Comparison of ENCODE assay signal across 9 mouse cellular contexts in the genomic region with DNA sequence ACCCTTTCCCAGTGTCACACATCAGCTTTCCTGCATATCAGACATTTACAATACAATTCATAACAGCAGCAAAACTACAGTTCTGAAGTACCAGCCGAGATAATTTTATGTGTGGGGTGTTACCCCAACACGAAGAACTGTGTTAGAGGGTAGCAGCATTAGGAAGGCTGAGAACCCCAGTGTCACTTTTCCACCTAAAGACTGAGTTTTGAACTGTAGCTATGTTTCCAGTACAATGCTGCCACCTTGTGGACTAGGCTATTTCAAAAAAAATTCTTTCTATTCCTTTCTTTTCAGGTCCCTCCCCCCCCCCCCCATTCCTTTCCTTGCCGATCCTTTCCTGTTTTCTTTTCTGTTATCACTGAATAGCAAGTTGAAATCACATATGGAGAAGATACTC. TPM values are rescaled to one million over a fixed set of nuclear protein-coding genes. Genes with fewer than 3 reads are reported as not detected.
DNase-seq lines count a peak whose midpoint lies in the region; ATAC-seq and TF ChIP-seq lines count a peak whose summit lies in the region.
"Had no signal": no experiment of that assay in that cellular context is flagged by ENCODE, and none has a peak within 500 bp of the region (broad histone marks: within the 10 kb centered on the region; RNA-seq: fewer than 3 reads in every experiment).

No protein-coding gene starts in this region.

- peak; percentile 66 for TF ChIP-seq CTCF in liver, postnatal 0 days (IDR thresholded peaks at IDR 0.05; ENCODE audit: low read depth)

- H3K9me3 ChIP-seq in forebrain, embryonic 12.5 days = no peaks in the 10 kb centered on the region
- no peaks in the 10 kb centered on the region for H3K9me3 ChIP-seq in forebrain, embryonic 15.5 days
- H3K9me3 ChIP-seq in limb, embryonic 11.5 days (ENCODE audit: control insufficient read depth, low read length) = no peaks in the 10 kb centered on the region
- no peaks in the 10 kb centered on the region for H3K9me3 ChIP-seq in limb, embryonic 10.5 days (replicated peaks)
- no peaks in the 10 kb centered on the region for H3K9me3 ChIP-seq in liver, postnatal 0 days (ENCODE audit: low read length)
- H3K9me3 ChIP-seq: heart, embryonic 15.5 days had no signal

- peak; percentile 37 for DNase-seq in limb, embryonic 11.5 days (ENCODE audit: low spot score)
- no peak for DNase-seq in limb, embryonic 10.5 days (ENCODE audit: low spot score)
- peak; percentile 52 for DNase-seq in Muller cell, postnatal 12 days (ENCODE audit: inconsistent ontology term)
- DNase-seq in embryo, embryonic 9.5 days (ENCODE audit: extremely low spot score) = peak; percentile 27
- peak; percentile 31 for DNase-seq in liver, postnatal 0 days

- 0 out of 2 replicates have a peak, but pooled peaks have one; percentile 55 for ATAC-seq in forebrain, embryonic 12.5 days (ENCODE audit: low FRiP score)
- no peak for ATAC-seq in forebrain, embryonic 15.5 days (replicated peaks)
- ATAC-seq in limb, embryonic 11.5 days (ENCODE audit: insufficient number of reproducible peaks, low FRiP score, low TSS enrichment, low read depth) = no peak; the same call in 1 of the 2 replicates
- 0 out of 2 replicates have a peak, but pooled peaks have one; percentile 19 for ATAC-seq in liver, postnatal 0 days
- no peak for ATAC-seq in inflammation-experienced regulatory T-cells, adult 6 months

- no peak overlapping the region for H3K9ac ChIP-seq in forebrain, embryonic 12.5 days
- H3K9ac ChIP-seq in forebrain, embryonic 15.5 days (replicated peaks) = no peak overlapping the region
- no peak overlapping the region for H3K9ac ChIP-seq in limb, embryonic 11.5 days (ENCODE audit: low read length)
- H3K9ac ChIP-seq in liver, postnatal 0 days (replicated peaks) = no peak overlapping the region
- H3K9ac ChIP-seq: heart, embryonic 15.5 days had no signal

- H3K4me2 ChIP-seq in forebrain, embryonic 12.5 days = no peak overlapping the region
- no peak overlapping the region for H3K4me2 ChIP-seq in forebrain, embryonic 15.5 days (replicated peaks)
- H3K4me2 ChIP-seq in limb, embryonic 11.5 days (ENCODE audit: low read depth, severe bottlenecking) = no peak overlapping the region
- no peak overlapping the region for H3K4me2 ChIP-seq in liver, postnatal 0 days (ENCODE audit: low read depth, low read length)
- H3K4me2 ChIP-seq: heart, embryonic 15.5 days had no signal

- peaks cover 2% of the 10 kb centered on the region; the same call in 1 of the 2 replicates for H3K27me3 ChIP-seq in forebrain, embryonic 12.5 days
- H3K27me3 ChIP-seq in forebrain, embryonic 15.5 days = no peaks in the 10 kb centered on the region
- no peaks in the 10 kb centered on the region for H3K27me3 ChIP-seq in limb, embryonic 11.5 days (ENCODE audit: control insufficient read depth, insufficient read depth, low read length)
- H3K27me3 ChIP-seq in limb, embryonic 10.5 days (ENCODE audit: low read depth, poor library complexity, severe bottlenecking) = peaks cover 65% of the 10 kb centered on the region
- H3K27me3 ChIP-seq in liver, postnatal 0 days (ENCODE audit: insufficient read depth, low read length) = no peaks in the 10 kb centered on the region
- H3K27me3 ChIP-seq: heart, embryonic 15.5 days had no signal

- no peak overlapping the region for H3K27ac ChIP-seq in forebrain, embryonic 12.5 days
- H3K27ac ChIP-seq in forebrain, embryonic 15.5 days (replicated peaks) = no peak overlapping the region
- no peak overlapping the region for H3K27ac ChIP-seq in limb, embryonic 11.5 days (replicated peaks; ENCODE audit: low read depth, low read length)
- H3K27ac ChIP-seq in limb, embryonic 10.5 days = no peak overlapping the region
- no peak overlapping the region for H3K27ac ChIP-seq in liver, postnatal 0 days (ENCODE audit: low read depth)
- H3K27ac ChIP-seq: heart, embryonic 15.5 days had no signal

- no peak for TF ChIP-seq EP300 in liver, postnatal 0 days (IDR thresholded peaks at IDR 0.05; ENCODE audit: low read depth)

- H3K4me3 ChIP-seq in forebrain, embryonic 12.5 days (replicated peaks) = no peak overlapping the region
- no peak overlapping the region for H3K4me3 ChIP-seq in forebrain, embryonic 15.5 days
- H3K4me3 ChIP-seq in limb, embryonic 11.5 days (ENCODE audit: low read depth, low read length) = no peak overlapping the region
- no peak overlapping the region for H3K4me3 ChIP-seq in limb, embryonic 10.5 days
- no peak overlapping the region for H3K4me3 ChIP-seq in liver, postnatal 0 days (ENCODE audit: low read depth, low read length)
- H3K4me3 ChIP-seq: heart, embryonic 15.5 days had no signal

- H3K36me3 ChIP-seq in forebrain, embryonic 12.5 days (replicated peaks) = no peaks in the 10 kb centered on the region
- H3K36me3 ChIP-seq in forebrain, embryonic 15.5 days = no peaks in the 10 kb centered on the region
- H3K36me3 ChIP-seq in limb, embryonic 11.5 days (ENCODE audit: control insufficient read depth, insufficient read depth, low read length) = no peaks in the 10 kb centered on the region
- no peaks in the 10 kb centered on the region for H3K36me3 ChIP-seq in limb, embryonic 10.5 days
- no peaks in the 10 kb centered on the region for H3K36me3 ChIP-seq in liver, postnatal 0 days (replicated peaks; ENCODE audit: insufficient read depth, low read length)
- H3K36me3 ChIP-seq: heart, embryonic 15.5 days had no signal

- 42% methylated on average over 3 of the region's 3 CpGs for WGBS in forebrain, embryonic 12.5 days
- whole genome bisulfite sequencing in forebrain, embryonic 15.5 days = 31% methylated on average over 3 of the region's 3 CpGs
- 43% methylated on average over 3 of the region's 3 CpGs for WGBS in limb, embryonic 11.5 days
- 41% methylated on average over 3 of the region's 3 CpGs for WGBS in limb, embryonic 10.5 days
- WGBS in liver, postnatal 0 days (ENCODE audit: insufficient replicate concordance) = 22% methylated on average over 3 of the region's 3 CpGs

- H3K4me1 ChIP-seq in forebrain, embryonic 12.5 days = no peaks in the 10 kb centered on the region
- H3K4me1 ChIP-seq in forebrain, embryonic 15.5 days = no peaks in the 10 kb centered on the region
- no peaks in the 10 kb centered on the region for H3K4me1 ChIP-seq in limb, embryonic 11.5 days (ENCODE audit: control insufficient read depth, insufficient read depth, low read length)
- H3K4me1 ChIP-seq in limb, embryonic 10.5 days = no peaks in the 10 kb centered on the region
- H3K4me1 ChIP-seq in liver, postnatal 0 days (ENCODE audit: insufficient read depth) = no peaks in the 10 kb centered on the region
- H3K4me1 ChIP-seq: heart, embryonic 15.5 days had no signal

RNA-seq across cellular contexts. Expression of a gene that starts 12.4 kb away (rescaled TPM):
- polyA plus RNA-seq in forebrain, embryonic 12.5 days (2016; fragmentation: Nextera tagmentation; extraction: Ambion mirVana) = not detected in 2 replicates
- 0.13 TPM in 1 of 2 replicates, not detected in the other for polyA plus RNA-seq in forebrain, embryonic 15.5 days (2015; fragmentation: Nextera tagmentation; extraction: Ambion mirVana)
- polyA plus RNA-seq in limb, embryonic 11.5 days (2014; fragmentation: Nextera tagmentation; extraction: Ambion mirVana) = 0.11 TPM in 1 of 2 replicates, not detected in the other
- 0.16 TPM in 1 of 2 replicates, not detected in the other for polyA plus RNA-seq in limb, embryonic 10.5 days (2016; fragmentation: Nextera tagmentation; extraction: Ambion mirVana)
- polyA plus RNA-seq in liver, postnatal 0 days (2015; fragmentation: Nextera tagmentation; extraction: Ambion mirVana) = 0.12 and 0.26 TPM in 2 replicates
- not detected for polyA plus RNA-seq in inflammation-experienced regulatory T-cells, adult 6 months (2017; shearing (Covaris generic))

RNA-seq across cellular contexts. Expression of a gene that starts 29.6 kb away (rescaled TPM):
- polyA plus RNA-seq in forebrain, embryonic 12.5 days (2016; fragmentation: Nextera tagmentation; extraction: Ambion mirVana) = 12.9 and 14.2 TPM in 2 replicates
- polyA plus RNA-seq in forebrain, embryonic 15.5 days (2015; fragmentation: Nextera tagmentation; extraction: Ambion mirVana) = 8.0 and 8.5 TPM in 2 replicates
- polyA plus RNA-seq in limb, embryonic 11.5 days (2014; fragmentation: Nextera tagmentation; extraction: Ambion mirVana) = 19.5 and 20.1 TPM in 2 replicates
- polyA plus RNA-seq in limb, embryonic 10.5 days (2016; fragmentation: Nextera tagmentation; extraction: Ambion mirVana) = 22.0 and 23.0 TPM in 2 replicates
- polyA plus RNA-seq in liver, postnatal 0 days (2015; fragmentation: Nextera tagmentation; extraction: Ambion mirVana) = 5.3 and 5.8 TPM in 2 replicates
- 1 to 10 TPM; 5.6 to 6.3 (median 5.8) TPM for polyA plus RNA-seq in inflammation-experienced regulatory T-cells, adult 6 months (2017; shearing (Covaris generic))

RNA-seq across cellular contexts. Expression of a gene that starts 56.9 kb away (rescaled TPM):
- polyA plus RNA-seq in forebrain, embryonic 12.5 days (2016; fragmentation: Nextera tagmentation; extraction: Ambion mirVana) = 0.35 and 0.38 TPM in 2 replicates
- polyA plus RNA-seq in forebrain, embryonic 15.5 days (2015; fragmentation: Nextera tagmentation; extraction: Ambion mirVana) = not detected in 2 replicates
- 2.0 and 2.4 TPM in 2 replicates for polyA plus RNA-seq in limb, embryonic 11.5 days (2014; fragmentation: Nextera tagmentation; extraction: Ambion mirVana)
- 1.5 and 2.7 TPM in 2 replicates for polyA plus RNA-seq in limb, embryonic 10.5 days (2016; fragmentation: Nextera tagmentation; extraction: Ambion mirVana)
- not detected in 2 replicates for polyA plus RNA-seq in liver, postnatal 0 days (2015; fragmentation: Nextera tagmentation; extraction: Ambion mirVana)
- not detected for polyA plus RNA-seq in inflammation-experienced regulatory T-cells, adult 6 months (2017; shearing (Covaris generic))
- polyA plus RNA-seq: heart, embryonic 15.5 days had no signal

Comparison
In these comparisons a context has a peak if more than half of its experiments do, and no peak if none do; other contexts are left out.
1. ATAC-seq: peak in forebrain, embryonic 12.5 days (single experiment) and liver, postnatal 0 days (single experiment); none in forebrain, embryonic 15.5 days (single experiment), limb, embryonic 11.5 days (single experiment) and inflammation-experienced regulatory T-cells, adult 6 months (single experiment).